Comparison of ENCODE assay signal across 23 mouse cellular contexts in genomic region chr2:102905604-102906003, GRCm38 (mm10). TPM values are rescaled to one million over a fixed set of nuclear protein-coding genes. Genes with fewer than 3 reads are reported as not detected.
A peak's percentile ranks its signal among the peaks of the same experiment; 100 is the strongest.
DNase-seq lines count a peak whose midpoint lies in the region; ATAC-seq and TF ChIP-seq lines count a peak whose summit lies in the region.
"Had no signal": no experiment of that assay in that cellular context is flagged by ENCODE, and none has a peak within 500 bp of the region (broad histone marks: within the 10 kb centered on the region; RNA-seq: fewer than 3 reads in every experiment).

No protein-coding gene starts in this region.

- DNase-seq in forebrain, embryonic 14.5 days (ENCODE audit: low spot score): peak; percentile 26
- no peak for DNase-seq in forebrain, embryonic 10.5 days (ENCODE audit: extremely low spot score, low spot score)
- peak; percentile 47 for DNase-seq in limb, embryonic 14.5 days (ENCODE audit: low spot score)
- DNase-seq in limb, embryonic 10.5 days (ENCODE audit: low spot score): no peak
- DNase-seq in 3T3-L1 (ENCODE audit: low read depth, low spot score): peak; percentile 51
- DNase-seq in NIH3T3 (ENCODE audit: low read depth): peak; percentile 48
- DNase-seq in urinary bladder, adult 18-20 months (ENCODE audit: low spot score in 2 of 2): no peak
- DNase-seq: B cell, adult 2 months; cerebellum, adult 11-12 months; cerebellum, adult 9-10 months; cerebellum, postnatal 25 days; gastrocnemius, postnatal 36 days; heart, adult 18-20 months; heart, postnatal 14 days; kidney, adult 11 months had no signal

- peaks cover 8% of the 10 kb centered on the region for H3K4me1 ChIP-seq in forebrain, embryonic 14.5 days (ENCODE audit: control insufficient read depth, insufficient read depth, low read length)
- peaks cover 14% of the 10 kb centered on the region for H3K4me1 ChIP-seq in forebrain, embryonic 10.5 days
- peaks cover 2% of the 10 kb centered on the region; the same call in 1 of the 2 replicates for H3K4me1 ChIP-seq in limb, embryonic 14.5 days (ENCODE audit: control insufficient read depth, insufficient read depth, low read length)
- H3K4me1 ChIP-seq in limb, embryonic 10.5 days: peaks cover 13% of the 10 kb centered on the region

- no peak overlapping the region for H3K4me2 ChIP-seq in forebrain, embryonic 14.5 days (ENCODE audit: low read length)
- no peak overlapping the region for H3K4me2 ChIP-seq in limb, embryonic 14.5 days (replicated peaks; ENCODE audit: low read depth, low read length, severe bottlenecking)
- H3K4me2 ChIP-seq: embryonic facial prominence, embryonic 13.5 days; forebrain, embryonic 15.5 days; heart, embryonic 15.5 days; hindbrain, embryonic 13.5 days had no signal

- 0 out of 2 replicates have a peak, but pooled peaks cover 5% of the 10 kb centered on the region for H3K27me3 ChIP-seq in forebrain, embryonic 14.5 days (replicated peaks; ENCODE audit: control insufficient read depth, insufficient read depth, low read length)
- H3K27me3 ChIP-seq in forebrain, embryonic 10.5 days (ENCODE audit: poor library complexity, severe bottlenecking): peaks cover 22% of the 10 kb centered on the region
- peaks cover 2% of the 10 kb centered on the region; the same call in 1 of the 2 replicates for H3K27me3 ChIP-seq in limb, embryonic 14.5 days (ENCODE audit: control insufficient read depth, insufficient read depth, low read length)
- peaks cover 20% of the 10 kb centered on the region for H3K27me3 ChIP-seq in limb, embryonic 10.5 days (ENCODE audit: low read depth, poor library complexity, severe bottlenecking)
- H3K27me3 ChIP-seq: embryonic facial prominence, embryonic 13.5 days; forebrain, embryonic 15.5 days; heart, embryonic 15.5 days had no signal

- H3K9ac ChIP-seq in forebrain, embryonic 14.5 days (ENCODE audit: low read length): no peak overlapping the region
- no peak overlapping the region for H3K9ac ChIP-seq in limb, embryonic 14.5 days (ENCODE audit: low read depth, low read length, severe bottlenecking)
- H3K9ac ChIP-seq: embryonic facial prominence, embryonic 13.5 days; forebrain, embryonic 15.5 days; heart, embryonic 15.5 days; hindbrain, embryonic 13.5 days had no signal

- WGBS in forebrain, embryonic 14.5 days: 79% methylated on average over 3 of the region's 3 CpGs
- WGBS in forebrain, embryonic 10.5 days: 91% methylated on average over 3 of the region's 3 CpGs
- 72% methylated on average over 3 of the region's 3 CpGs for WGBS in limb, embryonic 14.5 days
- WGBS in limb, embryonic 10.5 days: 84% methylated on average over 3 of the region's 3 CpGs

- no peak for ATAC-seq in forebrain, embryonic 14.5 days
- ATAC-seq in limb, embryonic 14.5 days (ENCODE audit: low FRiP score, low read depth): no peak
- ATAC-seq: activated CD4-positive, CD25-positive, alpha-beta regulatory T cell, adult 4 months; CD4-positive, CD25-positive, alpha-beta regulatory T cell, adult 4 months; forebrain, embryonic 15.5 days; hindbrain, postnatal 0 days had no signal

- H3K27ac ChIP-seq in forebrain, embryonic 14.5 days (ENCODE audit: low read depth, low read length): no peak overlapping the region
- H3K27ac ChIP-seq in forebrain, embryonic 10.5 days: no peak overlapping the region
- H3K27ac ChIP-seq in limb, embryonic 14.5 days (replicated peaks; ENCODE audit: low read depth, low read length): no peak overlapping the region
- no peak overlapping the region for H3K27ac ChIP-seq in limb, embryonic 10.5 days
- H3K27ac ChIP-seq: embryonic facial prominence, embryonic 13.5 days; forebrain, embryonic 15.5 days; heart, embryonic 15.5 days; hindbrain, embryonic 13.5 days; hindbrain, postnatal 0 days had no signal

- no peaks in the 10 kb centered on the region for H3K36me3 ChIP-seq in forebrain, embryonic 14.5 days (ENCODE audit: control insufficient read depth, insufficient read depth, low read length)
- H3K36me3 ChIP-seq in forebrain, embryonic 10.5 days (replicated peaks): no peaks in the 10 kb centered on the region
- no peaks in the 10 kb centered on the region for H3K36me3 ChIP-seq in limb, embryonic 14.5 days (ENCODE audit: control insufficient read depth, insufficient read depth, low read length)
- no peaks in the 10 kb centered on the region for H3K36me3 ChIP-seq in limb, embryonic 10.5 days
- H3K36me3 ChIP-seq: embryonic facial prominence, embryonic 13.5 days; forebrain, embryonic 15.5 days; G1E; heart, embryonic 15.5 days; hindbrain, embryonic 13.5 days had no signal

- no peak for TF ChIP-seq POLR2A in limb, embryonic 14.5 days (IDR thresholded peaks at IDR 0.05; ENCODE audit: borderline replicate concordance, extremely low read depth, insufficient read depth, insufficient read length)

- no peaks in the 10 kb centered on the region for H3K9me3 ChIP-seq in forebrain, embryonic 14.5 days (replicated peaks; ENCODE audit: control insufficient read depth, low read length)
- H3K9me3 ChIP-seq in forebrain, embryonic 10.5 days: no peaks in the 10 kb centered on the region
- H3K9me3 ChIP-seq in limb, embryonic 14.5 days (ENCODE audit: control insufficient read depth, low read length): no peaks in the 10 kb centered on the region
- H3K9me3 ChIP-seq in limb, embryonic 10.5 days (replicated peaks): no peaks in the 10 kb centered on the region
- H3K9me3 ChIP-seq: embryonic facial prominence, embryonic 13.5 days; forebrain, embryonic 15.5 days; G1E; heart, embryonic 15.5 days; hindbrain, embryonic 13.5 days had no signal

- H3K4me3 ChIP-seq in forebrain, embryonic 14.5 days (ENCODE audit: low read depth, low read length): no peak overlapping the region
- H3K4me3 ChIP-seq in forebrain, embryonic 10.5 days: no peak overlapping the region
- H3K4me3 ChIP-seq in limb, embryonic 14.5 days (replicated peaks; ENCODE audit: low read length): no peak overlapping the region
- no peak overlapping the region for H3K4me3 ChIP-seq in limb, embryonic 10.5 days
- H3K4me3 ChIP-seq: embryonic facial prominence, embryonic 13.5 days; forebrain, embryonic 15.5 days; heart, embryonic 15.5 days; hindbrain, embryonic 13.5 days had no signal

RNA-seq across cellular contexts. Expression of gene Cd44, which starts 4.1 kb away (rescaled TPM):
- polyA plus RNA-seq in forebrain, embryonic 14.5 days (2014; fragmentation: Nextera tagmentation; extraction: Ambion mirVana): 2.1 and 2.2 TPM in 2 replicates
- polyA plus RNA-seq in forebrain, embryonic 10.5 days (2016; fragmentation: Nextera tagmentation; extraction: Ambion mirVana): 2.3 and 2.8 TPM in 2 replicates
- polyA plus RNA-seq in limb, embryonic 14.5 days (2012; rRNA removed): 29.3 and 32.1 TPM in 2 replicates
- 39.5 and 46.3 TPM in 2 replicates for polyA plus RNA-seq in limb, embryonic 14.5 days (2014; fragmentation: Nextera tagmentation; extraction: Ambion mirVana)
- 3.2 and 3.4 TPM in 2 replicates for polyA plus RNA-seq in limb, embryonic 10.5 days (2016; fragmentation: Nextera tagmentation; extraction: Ambion mirVana)

Comparison
In these comparisons a context has a peak if more than half of its experiments do, and no peak if none do; other contexts are left out.
1. DNase-seq: peak in forebrain, embryonic 14.5 days (single experiment), limb, embryonic 14.5 days (single experiment), 3T3-L1 (single experiment) and NIH3T3 (single experiment); none in forebrain, embryonic 10.5 days (single experiment), limb, embryonic 10.5 days (single experiment) and urinary bladder, adult 18-20 months (0 of 2).